Mouse (Mus musculus): ENCODE data around the gene Gm20867.
"Not testable (repeated sequence)": the region's sequence is repeated elsewhere in the genome, so short reads cannot be mapped to it uniquely, and the experiment has no call there.

Gene Gm20867

DNA sequence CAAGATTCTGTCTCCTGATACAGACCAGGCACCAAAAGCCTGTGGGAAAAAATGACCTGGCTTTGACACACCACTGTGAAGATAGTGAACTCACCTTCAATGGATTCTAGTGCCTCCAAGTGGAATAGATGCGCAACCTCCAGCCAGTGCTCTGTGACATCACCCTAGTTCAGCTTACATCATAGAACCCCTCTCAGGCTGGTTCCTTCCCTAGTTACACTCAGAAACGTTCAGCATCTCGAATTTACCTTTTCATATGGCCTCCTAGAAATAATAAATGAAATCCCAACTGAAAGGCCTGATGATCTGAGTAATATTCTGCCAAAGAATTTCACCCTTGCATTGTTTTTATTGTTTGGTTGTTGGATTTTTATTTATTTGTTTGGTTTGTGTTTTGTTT, at the start of gene Gm20867:
Gene Gm20867 (minus strand): TSS at position 101 of the 400 bp plus-strand sequence.
- DNase-seq (ENCODE audit: low spot score in 2 of 2): not testable (repeated sequence)
